In genomic region chr11:58364454-58364853, GRCm38 (mm10) we compare ENCODE assay signal across 17 mouse cellular contexts. TPM values are rescaled to one million over a fixed set of nuclear protein-coding genes. Genes with fewer than 3 reads are reported as not detected.
"Had no signal": no experiment of that assay in that cellular context is flagged by ENCODE, and none has a peak within 500 bp of the region (broad histone marks: within the 10 kb centered on the region; RNA-seq: fewer than 3 reads in every experiment).

No protein-coding gene starts in this region.

- H3K4me1 ChIP-seq: limb, embryonic 15.5 days; midbrain, embryonic 15.5 days; neural tube, embryonic 12.5 days had no signal

- H3K27ac ChIP-seq: limb, embryonic 15.5 days; liver, embryonic 12.5 days; midbrain, embryonic 15.5 days; neural tube, embryonic 12.5 days had no signal

- H3K27me3 ChIP-seq: limb, embryonic 15.5 days; midbrain, embryonic 15.5 days; neural tube, embryonic 12.5 days had no signal

- ATAC-seq: liver, embryonic 12.5 days; midbrain, embryonic 15.5 days had no signal

- DNase-seq: kidney, adult 8-10 months; layer of hippocampus, adult 9-11 months; layer of hippocampus, postnatal 36 days; lung, embryonic 14.5 days; lung, postnatal 10 days; lung, postnatal 4 days; retina, postnatal 1 day; right cerebral cortex, postnatal 4 days; thymus, adult 18-20 months; thymus, postnatal 14 days had no signal

- H3K9ac ChIP-seq: limb, embryonic 15.5 days; liver, embryonic 12.5 days; lung, embryonic 14.5 days; midbrain, embryonic 15.5 days; neural tube, embryonic 12.5 days had no signal

- H3K9me3 ChIP-seq: limb, embryonic 15.5 days; liver, embryonic 12.5 days; midbrain, embryonic 15.5 days; neural tube, embryonic 12.5 days had no signal

- H3K4me2 ChIP-seq: limb, embryonic 15.5 days; liver, embryonic 12.5 days; lung, embryonic 14.5 days; midbrain, embryonic 11.5 days; midbrain, embryonic 15.5 days; neural tube, embryonic 12.5 days had no signal

- H3K4me3 ChIP-seq: limb, embryonic 15.5 days; liver, embryonic 12.5 days; midbrain, embryonic 15.5 days; neural tube, embryonic 12.5 days had no signal

- H3K36me3 ChIP-seq: limb, embryonic 15.5 days; liver, embryonic 12.5 days; midbrain, embryonic 15.5 days; neural tube, embryonic 12.5 days had no signal

RNA-seq across cellular contexts. Expression of gene Lypd8, which starts 14.4 kb away (rescaled TPM):
- polyA plus RNA-seq: limb, embryonic 11.5 days; limb, embryonic 15.5 days; lung, embryonic 14.5 days; midbrain, embryonic 11.5 days; neural tube, embryonic 12.5 days had no signal

RNA-seq across cellular contexts. Expression of gene 1810065E05Rik, which starts 56.5 kb away (rescaled TPM):
- polyA plus RNA-seq: limb, embryonic 11.5 days; limb, embryonic 15.5 days; liver, embryonic 12.5 days; liver, embryonic 16.5 days; lung, embryonic 14.5 days; midbrain, embryonic 11.5 days; midbrain, embryonic 15.5 days; neural tube, embryonic 12.5 days had no signal
